Mouse (Mus musculus): Measurements from ENCODE around the gene Boll. TPM values are rescaled to one million over a fixed set of nuclear protein-coding genes. Genes with fewer than 3 reads are reported as not detected.

Gene Boll
- total and polyA plus RNA-seq, 3 experiments = not detected

GRCm38 (mm10) chr1:55228256-55228884 lies 134.9 kb downstream of the Boll start:
- H3K9me3 ChIP-seq (replicated peaks; ENCODE audit: low read length) = no peaks in the 10 kb centered on the region
- no peaks in the 10 kb centered on the region for H3K36me3 ChIP-seq (replicated peaks in 1 of 2; ENCODE audit: control insufficient read depth in 1 of 2, insufficient read depth in 1 of 2, low read length in 1 of 2)
- TF ChIP-seq CHD2 (IDR thresholded peaks at IDR 0.05; ENCODE audit: low read length) (no peak), HCFC1 (IDR thresholded peaks at IDR 0.05; ENCODE audit: low read depth, low read length) (no peak), RAD21 (IDR thresholded peaks at IDR 0.05; ENCODE audit: low read depth, low read length) (no peak), USF2 (conservative IDR thresholded peaks at IDR 0.05; ENCODE audit: low read depth, low read length) (no peak), CHD1 (IDR thresholded peaks at IDR 0.05; ENCODE audit: low read depth, low read length) (no peak), MAFK (IDR thresholded peaks at IDR 0.05; ENCODE audit: insufficient replicate concordance, low read length) (no peak), ELF1 (IDR thresholded peaks at IDR 0.05; ENCODE audit: low read depth, low read length) (no peak), IRF4 (IDR thresholded peaks at IDR 0.05; ENCODE audit: low read depth, low read length) (no peak), MAX (IDR thresholded peaks at IDR 0.05; ENCODE audit: low read length) (no peak), RCOR1 (conservative IDR thresholded peaks at IDR 0.05; ENCODE audit: low read depth, low read length) (no peak), JUN (IDR thresholded peaks at IDR 0.05; ENCODE audit: insufficient read depth, low read depth, low read length) (no peak), BHLHE40 (IDR thresholded peaks at IDR 0.05; ENCODE audit: low read depth, low read length) (no peak), MEF2A (IDR thresholded peaks at IDR 0.05; ENCODE audit: borderline replicate concordance, low read depth, low read length) (no peak), UBTF (IDR thresholded peaks at IDR 0.05; ENCODE audit: low read depth, low read length) (no peak), TCF12 (IDR thresholded peaks at IDR 0.05; ENCODE audit: low read depth, low read length) (no peak), ZKSCAN1 (IDR thresholded peaks at IDR 0.05; ENCODE audit: borderline replicate concordance, low read depth, low read length) (no peak), KAT2A (IDR thresholded peaks at IDR 0.05; ENCODE audit: insufficient replicate concordance, low read length) (no peak), GABPA (IDR thresholded peaks at IDR 0.05; ENCODE audit: insufficient replicate concordance, low read depth, low read length) (no peak), NELFE (IDR thresholded peaks at IDR 0.05; ENCODE audit: low read depth, low read length) (no peak), TBP (conservative IDR thresholded peaks at IDR 0.05; ENCODE audit: low read depth, low read length) (no peak)
- no peak overlapping the region for H3K9ac ChIP-seq (ENCODE audit: insufficient read depth, low read depth)
- H3K79me2 ChIP-seq (replicated peaks; ENCODE audit: control insufficient read depth, extremely low read depth, insufficient read depth, poor library complexity, severe bottlenecking) = no peaks in the 10 kb centered on the region
- no peak overlapping the region for H3K4me2 ChIP-seq (ENCODE audit: insufficient read depth, low read depth, poor library complexity, severe bottlenecking)
- H3K4me1 ChIP-seq (ENCODE audit: control insufficient read depth in 1 of 2, insufficient read depth in 2 of 2) = no peaks in the 10 kb centered on the region
- H3K27ac ChIP-seq (ENCODE audit: insufficient read depth, low read depth) = no peak overlapping the region
- H3K4me3 ChIP-seq (replicated peaks in 1 of 3; ENCODE audit: low read depth in 2 of 3, low read length in 2 of 3, poor library complexity in 1 of 3) = no peak overlapping the region
- in situ Hi-C loops (cut with MboI; ENCODE audit: low pct_ligation_motif_present, low pct_unique_long_range_greater_than_20kb, low sequenced_read_pairs) (no loop called here), dilution Hi-C loops (cut with MboI; ENCODE audit: extremely low pct_ligation_motif_present, extremely low pct_unique_long_range_greater_than_20kb, low sequenced_read_pairs) (no loop called here)
- no peak for DNase-seq (ENCODE audit: extremely low read depth)
- no peaks in the 10 kb centered on the region for H3K27me3 ChIP-seq (replicated peaks)

DNA sequence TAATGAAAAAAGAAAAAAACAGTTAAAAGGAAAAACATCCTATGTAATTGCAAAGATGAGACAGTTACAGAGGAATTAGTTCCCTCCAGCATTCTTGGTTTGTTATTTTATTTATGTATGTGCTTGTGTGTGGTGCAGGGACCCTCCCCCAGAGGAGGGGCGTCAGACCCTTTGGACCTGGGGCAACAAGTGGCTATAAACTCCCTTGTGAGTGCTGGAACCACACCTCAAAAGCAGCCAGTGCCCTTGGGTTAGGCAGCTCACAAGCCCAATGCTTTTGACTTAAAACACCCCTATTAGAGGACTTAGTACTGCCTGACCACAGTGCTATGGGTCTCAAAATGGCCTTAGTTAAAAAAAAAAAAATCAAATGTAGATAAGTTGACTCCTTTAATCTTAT lies 135.9 kb downstream of the Boll start:
- Histone ChIP-seq H3K27ac (ENCODE audit: insufficient read depth, low read depth) (no peak overlapping the region), H3K9me3 (replicated peaks; ENCODE audit: low read length) (no peaks in the 10 kb centered on the region), H3K9ac (ENCODE audit: insufficient read depth, low read depth) (no peak overlapping the region), H3K27me3 (replicated peaks) (no peaks in the 10 kb centered on the region), H3K4me2 (ENCODE audit: insufficient read depth, low read depth, poor library complexity, severe bottlenecking) (no peak overlapping the region), H3K36me3 (replicated peaks in 1 of 2; ENCODE audit: control insufficient read depth in 1 of 2, insufficient read depth in 1 of 2, low read length in 1 of 2) (no peaks in the 10 kb centered on the region), H3K4me3 (replicated peaks in 1 of 3; ENCODE audit: low read depth in 2 of 3, low read length in 2 of 3, poor library complexity in 1 of 3) (no peak overlapping the region), H3K79me2 (replicated peaks; ENCODE audit: control insufficient read depth, extremely low read depth, insufficient read depth, poor library complexity, severe bottlenecking) (no peaks in the 10 kb centered on the region), H3K4me1 (ENCODE audit: control insufficient read depth in 1 of 2, insufficient read depth in 2 of 2) (no peaks in the 10 kb centered on the region)
- dilution Hi-C loops (cut with MboI; ENCODE audit: extremely low pct_ligation_motif_present, extremely low pct_unique_long_range_greater_than_20kb, low sequenced_read_pairs) (no loop called here), in situ Hi-C loops (cut with MboI; ENCODE audit: low pct_ligation_motif_present, low pct_unique_long_range_greater_than_20kb, low sequenced_read_pairs) (no loop called here)
- no peak for DNase-seq (ENCODE audit: extremely low read depth)
- no peak for TF ChIP-seq ETS1 (conservative IDR thresholded peaks at IDR 0.05; ENCODE audit: low read depth, low read length)
- no peak for TF ChIP-seq MAZ (IDR thresholded peaks at IDR 0.05; ENCODE audit: low read depth, low read length)
- TF ChIP-seq SIN3A (IDR thresholded peaks at IDR 0.05; ENCODE audit: low read length) = no peak
- TF ChIP-seq ELF1 (IDR thresholded peaks at IDR 0.05; ENCODE audit: low read depth, low read length) = no peak
- TF ChIP-seq JUND (conservative IDR thresholded peaks at IDR 0.05; ENCODE audit: low read depth, low read length) = no peak
- no peak for TF ChIP-seq NELFE (IDR thresholded peaks at IDR 0.05; ENCODE audit: low read depth, low read length)
- no peak for TF ChIP-seq HCFC1 (IDR thresholded peaks at IDR 0.05; ENCODE audit: low read depth, low read length)

All from CH12.LX (cell line).